Mouse (Mus musculus) CH12.LX (cell line): ENCODE measurements around the gene Cib4. TPM values are rescaled to one million over a fixed set of nuclear protein-coding genes. Genes with fewer than 3 reads are reported as not detected.

Experiments used
- DNase-seq: peaks from one replicate; pipeline ENCODE4 v3.0.0-alpha.2; 2013; ENCODE audit errors: extremely low read depth
- H3K27ac ChIP-seq: 2 replicates; pipeline ENCODE4 v1.5.1; 2012; ENCODE audit warnings: low read depth, mild to moderate bottlenecking, control low read depth, moderate library complexity; ENCODE audit not compliant: insufficient read depth
- H3K27me3 ChIP-seq: replicated peaks from 2 replicates; pipeline ENCODE3; 2012; ENCODE audit warnings: inconsistent platforms
- H3K36me3 ChIP-seq, 2 experiments: replicated peaks in 1 of 2; 2 replicates each; pipeline versions ENCODE3 to v1.6.1; 2012; ENCODE audit warnings: inconsistent platforms in 1 of 2, low read length in 1 of 2, mild to moderate bottlenecking in 1 of 2, mixed read lengths in 1 of 2, moderate library complexity in 1 of 2; ENCODE audit not compliant: control insufficient read depth in 1 of 2, insufficient read depth in 1 of 2
- H3K4me1 ChIP-seq, 2 experiments: 2 replicates each; pipeline ENCODE4 v1.6.1; 2012; ENCODE audit warnings: inconsistent platforms in 1 of 2, moderate library complexity in 1 of 2; ENCODE audit not compliant: insufficient read depth in 2 of 2, control insufficient read depth in 1 of 2
- H3K4me2 ChIP-seq: 2 replicates; pipeline ENCODE4 v1.6.1; 2012; ENCODE audit warnings: low read depth, mild to moderate bottlenecking, control low read depth; ENCODE audit not compliant: poor library complexity, insufficient read depth, severe bottlenecking
- H3K4me3 ChIP-seq, 3 experiments: fragments of 150-350 bp in 1 of 3; sonication (generic) in 1 of 3; replicated peaks in 1 of 3; 2 replicates each; pipeline versions ENCODE3 to v1.5.1; 2011 to 2012; ENCODE audit warnings: low read depth in 2 of 3, low read length in 2 of 3, mild to moderate bottlenecking in 2 of 3, moderate library complexity in 2 of 3, control low read depth in 1 of 3, improper control_type of control experiment in 1 of 3, inconsistent platforms in 1 of 3, mixed read lengths in 1 of 3; ENCODE audit not compliant: poor library complexity in 1 of 3
- H3K79me2 ChIP-seq: replicated peaks from 2 replicates; pipeline ENCODE4 v1.6.1; 2012; ENCODE audit warnings: mild to moderate bottlenecking, moderate library complexity; ENCODE audit not compliant: control insufficient read depth, poor library complexity, insufficient read depth, severe bottlenecking; ENCODE audit errors: extremely low read depth
- H3K9ac ChIP-seq: 2 replicates; pipeline ENCODE4 v1.6.1; 2012; ENCODE audit warnings: low read depth, mild to moderate bottlenecking, control low read depth, moderate library complexity; ENCODE audit not compliant: insufficient read depth
- H3K9me3 ChIP-seq: replicated peaks from 2 replicates; pipeline ENCODE3; 2012; ENCODE audit warnings: low read length, inconsistent platforms, mixed read lengths
- CHD2 ChIP-seq: IDR thresholded peaks from 2 replicates; pipeline ENCODE4 v1.6.1; 2011; ENCODE audit warnings: low read length, improper control_type of control experiment
- CTCF ChIP-seq, 2 experiments: IDR thresholded peaks in 1 of 2; conservative IDR thresholded peaks in 1 of 2; 2 replicates each; pipeline ENCODE4 v1.5.1; 2011 to 2012; ENCODE audit warnings: low read depth in 2 of 2, low read length in 2 of 2, improper control_type of control experiment in 1 of 2, inconsistent platforms in 1 of 2, mild to moderate bottlenecking in 1 of 2, moderate library complexity in 1 of 2
- E2F4 ChIP-seq: IDR thresholded peaks from 2 replicates; pipeline ENCODE4 v1.6.1; 2011; ENCODE audit warnings: low read depth, low read length, improper control_type of control experiment; ENCODE audit not compliant: insufficient replicate concordance
- ELF1 ChIP-seq: IDR thresholded peaks from 2 replicates; pipeline ENCODE4 v1.6.1; 2014; ENCODE audit warnings: low read depth, mild to moderate bottlenecking, inconsistent platforms, low read length, improper control_type of control experiment
- ETS1 ChIP-seq: conservative IDR thresholded peaks from 2 replicates; pipeline ENCODE4 v1.6.1; 2012; ENCODE audit warnings: low read depth, mild to moderate bottlenecking, inconsistent platforms, low read length, improper control_type of control experiment, moderate library complexity
- GABPA ChIP-seq: IDR thresholded peaks from 2 replicates; pipeline ENCODE4 v1.6.1; 2012; ENCODE audit warnings: low read depth, low read length, improper control_type of control experiment, inconsistent platforms; ENCODE audit not compliant: insufficient replicate concordance
- HCFC1 ChIP-seq: IDR thresholded peaks from 2 replicates; pipeline ENCODE4 v1.6.1; 2012; ENCODE audit warnings: low read depth, mild to moderate bottlenecking, inconsistent platforms, low read length, improper control_type of control experiment
- KAT2A ChIP-seq: IDR thresholded peaks from 2 replicates; pipeline ENCODE4 v1.6.1; 2012; ENCODE audit warnings: low read length, improper control_type of control experiment, inconsistent platforms; ENCODE audit not compliant: insufficient replicate concordance
- MAX ChIP-seq: IDR thresholded peaks from 2 replicates; pipeline ENCODE4 v1.6.1; 2011; ENCODE audit warnings: low read length, improper control_type of control experiment
- MAZ ChIP-seq: IDR thresholded peaks from 2 replicates; pipeline ENCODE4 v1.6.1; 2012; ENCODE audit warnings: low read depth, mild to moderate bottlenecking, inconsistent platforms, low read length, improper control_type of control experiment, moderate library complexity
- MYC ChIP-seq: IDR thresholded peaks from 2 replicates; pipeline ENCODE4 v1.6.1; 2011; ENCODE audit warnings: low read depth, mild to moderate bottlenecking, improper control_type of control experiment, low read length
- NELFE ChIP-seq: IDR thresholded peaks from 2 replicates; pipeline ENCODE4 v1.6.1; 2011; ENCODE audit warnings: low read depth, low read length, improper control_type of control experiment
- NRF1 ChIP-seq: IDR thresholded peaks from 2 replicates; pipeline ENCODE4 v1.6.1; 2014; ENCODE audit warnings: low read depth, mild to moderate bottlenecking, inconsistent platforms, low read length, improper control_type of control experiment, moderate library complexity
- POLR2AphosphoS2 ChIP-seq: IDR thresholded peaks from 2 replicates; pipeline ENCODE4 v1.6.1; 2011; ENCODE audit warnings: low read depth, low read length, improper control_type of control experiment
- RCOR1 ChIP-seq: conservative IDR thresholded peaks from 2 replicates; pipeline ENCODE4 v1.6.1; 2012; ENCODE audit warnings: low read depth, mild to moderate bottlenecking, inconsistent platforms, low read length, improper control_type of control experiment
- SIN3A ChIP-seq: IDR thresholded peaks from 2 replicates; pipeline ENCODE4 v1.6.1; 2012; ENCODE audit warnings: low read length, improper control_type of control experiment, inconsistent platforms
- ZC3H11A ChIP-seq: IDR thresholded peaks from 2 replicates; pipeline ENCODE4 v1.6.1; 2012; ENCODE audit warnings: low read depth, mild to moderate bottlenecking, inconsistent platforms, low read length, improper control_type of control experiment
- ZKSCAN1 ChIP-seq: IDR thresholded peaks from 2 replicates; pipeline ENCODE4 v1.6.1; 2012; ENCODE audit warnings: low read depth, inconsistent platforms, low read length, improper control_type of control experiment, borderline replicate concordance
- ZMIZ1 ChIP-seq: IDR thresholded peaks from 2 replicates; pipeline ENCODE4 v1.6.1; 2012; ENCODE audit warnings: low read depth, mild to moderate bottlenecking, inconsistent platforms, low read length, improper control_type of control experiment
- ZNF384 ChIP-seq: IDR thresholded peaks from 2 replicates; pipeline ENCODE4 v1.6.1; 2012; ENCODE audit warnings: low read depth, low read length, improper control_type of control experiment, inconsistent platforms
- dilution Hi-C: fragments of 300-500 bp; cut with MboI; formaldehyde crosslinking; loops from 2 replicates; pipeline ENCODE4 v1.14.3; 2020; ENCODE audit warnings: low sequenced_read_pairs; ENCODE audit not compliant: extremely low pct_unique_long_range_greater_than_20kb, extremely low pct_ligation_motif_present
- in situ Hi-C: fragments of 300-500 bp; cut with MboI; formaldehyde crosslinking; loops from 3 replicates; pipeline ENCODE4 v1.14.3; 2019; ENCODE audit warnings: low sequenced_read_pairs, low pct_ligation_motif_present, low pct_unique_long_range_greater_than_20kb, mixed read lengths
- polyA plus RNA-seq: library from polyadenylated mRNA; unstranded; fragments of >175 nt; gene quantifications from 2 replicates; pipeline ENCODE4 v1.2.1, GENCODE M21; 2012; ENCODE audit warnings: low read depth; ENCODE audit not compliant: insufficient read length
- total RNA-seq, 2 experiments: library from RNA; depleted of rRNA; stranded (reverse); fragments of 300-350 nt in 1 of 2; fragments of >200 nt in 1 of 2; gene quantifications; 2 replicates each; pipeline ENCODE4 v1.2.3; 2012 to 2014

Gene Cib4
- total and polyA plus RNA-seq, 3 experiments, result not detected

GRCm38 (mm10) chr5:30550334-30551021, 4.8 kb upstream of the Cib4 start:
- Histone ChIP-seq H3K27me3 (peaks cover 43% of the 10 kb centered on the region), H3K4me1 (no peaks in the 10 kb centered on the region), H3K4me2 (no peak overlapping the region)
- dilution Hi-C loops, result no loop called here
- TF ChIP-seq E2F4, result no peak
- TF ChIP-seq RCOR1, result no peak
- TF ChIP-seq ZNF384, result no peak
- TF ChIP-seq HCFC1, result no peak
- no peak for TF ChIP-seq ETS1
- TF ChIP-seq ELF1, result no peak
- TF ChIP-seq, all 38 proteins: peak for 0
- no peak for DNase-seq
- Histone ChIP-seq H3K27ac (no peak overlapping the region), H3K9ac (no peak overlapping the region), H3K79me2 (no peaks in the 10 kb centered on the region), H3K4me3 (no peak overlapping the region), H3K36me3 (no peaks in the 10 kb centered on the region), H3K9me3 (no peaks in the 10 kb centered on the region)
- in situ Hi-C loops, result no loop called here

DNA sequence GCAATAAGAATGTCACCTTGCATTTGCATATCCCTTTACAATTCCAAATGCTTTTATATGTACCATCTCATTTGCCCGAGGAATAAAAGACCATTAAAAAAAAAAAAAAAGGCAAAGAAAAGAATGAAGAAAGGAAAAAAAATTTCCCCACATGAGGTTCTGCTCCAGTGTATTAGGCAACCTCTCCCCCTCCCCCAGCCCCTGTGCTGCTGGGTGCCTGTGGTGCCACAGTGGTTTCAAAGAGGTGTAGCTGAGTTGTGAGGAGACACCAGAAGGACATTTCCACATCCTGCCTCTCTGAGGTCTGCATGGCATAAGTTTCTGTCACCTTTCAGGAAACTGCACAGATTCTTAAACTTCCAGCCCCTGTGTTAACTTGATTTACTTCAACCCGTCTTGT, 3.0 kb upstream of the Cib4 start:
- DNase-seq, result no peak
- in situ Hi-C loops (no loop called here), dilution Hi-C loops (loop anchor here (25.0 kb wide), 1 partner anchor 89 kb away; the partner anchor contains the start of gene Slc35f6)
- H3K36me3 ChIP-seq, result no peaks in the 10 kb centered on the region
- H3K4me2 ChIP-seq, result no peak overlapping the region
- H3K27me3 ChIP-seq, result peaks cover 48% of the 10 kb centered on the region
- H3K4me1 ChIP-seq, result no peaks in the 10 kb centered on the region
- H3K27ac ChIP-seq, result no peak overlapping the region
- no peak overlapping the region for H3K4me3 ChIP-seq
- no peak overlapping the region for H3K9ac ChIP-seq
- no peaks in the 10 kb centered on the region for H3K9me3 ChIP-seq
- no peaks in the 10 kb centered on the region for H3K79me2 ChIP-seq
- TF ChIP-seq POLR2AphosphoS2 (no peak), NELFE (no peak), MYC (no peak), KAT2A (no peak), ZMIZ1 (no peak)

DNA sequence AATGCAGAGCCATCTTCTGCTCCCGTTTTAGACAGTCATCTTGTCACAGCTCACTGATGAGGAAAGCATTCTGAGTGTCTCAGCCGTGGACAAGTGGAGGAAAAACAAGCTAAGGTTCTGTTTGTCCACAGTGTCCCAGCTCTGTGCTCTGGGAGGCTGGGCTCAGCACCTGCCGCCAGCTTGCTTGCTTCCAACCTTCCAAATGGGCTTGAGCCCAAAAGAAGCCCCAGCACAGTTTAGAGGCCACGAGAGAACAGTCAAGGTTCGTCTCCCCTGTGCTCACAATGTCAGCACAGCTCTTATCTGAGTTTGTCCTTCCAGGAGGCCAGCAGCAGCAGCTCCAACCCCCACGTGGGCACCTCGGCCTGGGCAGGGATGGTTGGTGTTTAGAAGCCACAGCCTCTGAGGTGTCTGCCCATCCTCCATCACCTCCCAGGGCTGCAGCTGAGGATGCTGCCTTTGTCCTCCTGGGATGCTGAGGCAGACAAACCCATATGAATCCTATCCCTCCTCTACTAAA, 9.5 kb downstream of the Cib4 start:
- Histone ChIP-seq H3K27me3 (peaks cover 64% of the 10 kb centered on the region), H3K27ac (no peak overlapping the region), H3K36me3 (no peaks in the 10 kb centered on the region), H3K9me3 (no peaks in the 10 kb centered on the region), H3K79me2 (no peaks in the 10 kb centered on the region), H3K4me3 (no peak overlapping the region), H3K4me2 (no peak overlapping the region), H3K9ac (no peak overlapping the region), H3K4me1 (no peaks in the 10 kb centered on the region)
- TF ChIP-seq GABPA (no peak), ZKSCAN1 (no peak), NRF1 (no peak), ETS1 (no peak), SIN3A (no peak), CTCF (conservative IDR thresholded peaks at IDR 0.05 in 1 of 2, IDR thresholded peaks at IDR 0.05 in 1 of 2; ENCODE audit: low read depth in 2 of 2, low read length in 2 of 2) (no peak), ZC3H11A (no peak), CHD2 (no peak), HCFC1 (no peak), MAZ (no peak), ELF1 (no peak), MAX (no peak)
- no peak for DNase-seq
- in situ Hi-C loops (no loop called here), dilution Hi-C loops (loop anchor here (25.0 kb wide), 1 partner anchor 101 kb away; the partner anchor contains the start of gene Slc35f6)
